Mouse (Mus musculus) lung, embryonic 16.5 days (tissue): ENCODE measurements around the gene Erbb3. TPM values are rescaled to one million over a fixed set of nuclear protein-coding genes. Genes with fewer than 3 reads are reported as not detected.

Experiments
- ATAC-seq: fragments of 200-750 bp; cut with Nextera tagmentation; 2 replicates; pipeline ENCODE4 v1.8.0; 2017; ENCODE audit warnings: low read depth, mild to moderate bottlenecking, moderate library complexity
- H3K27ac ChIP-seq: fragments of 300-500 bp; sonication (generic); 2 replicates; pipeline ENCODE4 v1.5.1; 2014; ENCODE audit warnings: mild to moderate bottlenecking, control low read depth, low read length
- H3K27me3 ChIP-seq: fragments of 300-500 bp; sonication (generic); 2 replicates; pipeline ENCODE4 v1.6.1; 2014; ENCODE audit warnings: low read depth, low read length, mixed read lengths; ENCODE audit not compliant: control insufficient read depth, insufficient read depth
- H3K36me3 ChIP-seq: fragments of 300-500 bp; sonication (generic); 2 replicates; pipeline ENCODE4 v1.6.1; 2014; ENCODE audit warnings: low read length; ENCODE audit not compliant: control insufficient read depth, insufficient read depth
- H3K4me1 ChIP-seq: fragments of 300-500 bp; sonication (generic); replicated peaks from 2 replicates; pipeline ENCODE4 v1.6.1; 2014; ENCODE audit warnings: low read length, mixed read lengths; ENCODE audit not compliant: control insufficient read depth, insufficient read depth
- H3K4me2 ChIP-seq: fragments of 300-500 bp; sonication (generic); 2 replicates; pipeline ENCODE4 v1.6.1; 2014; ENCODE audit warnings: low read depth, low read length, control low read depth
- H3K4me3 ChIP-seq: fragments of 300-500 bp; sonication (generic); 2 replicates; pipeline ENCODE4 v1.5.1; 2014; ENCODE audit warnings: mild to moderate bottlenecking, low read length, control low read depth
- H3K9ac ChIP-seq: fragments of 300-500 bp; sonication (generic); 2 replicates; pipeline ENCODE4 v1.6.1; 2014; ENCODE audit warnings: low read length, control low read depth
- H3K9me3 ChIP-seq: fragments of 300-500 bp; sonication (generic); 2 replicates; pipeline ENCODE4 v1.6.1; 2016; ENCODE audit warnings: low read length; ENCODE audit not compliant: control insufficient read depth
- WGBS: fragments of 180-500 bp; shearing (Covaris S2); extraction: QIAGEN DNeasy Blood & Tissue Kit; methylation state at CpG from one replicate; pipeline ENCODE4 v1.1.7; 2014; 5-methylcytosine and 5-hydroxymethylcytosine counted together
- polyA plus RNA-seq: library from polyadenylated mRNA; unstranded; fragments of >200 nt; fragmentation: Nextera tagmentation; extraction: Ambion mirVana; gene quantifications from 2 replicates; pipeline ENCODE4 v1.2.1, GENCODE M21; 2015

The Erbb3 gene
- polyA plus RNA-seq, 1 experiment from 2014 or later: 27.6 TPM

GRCm38 (mm10) chr10:128535206-128535605 lies 54.2 kb downstream of the Erbb3 start:
- Histone ChIP-seq H3K27ac (no peak overlapping the region), H3K36me3 (no peaks in the 10 kb centered on the region), H3K4me3 (no peak overlapping the region), H3K4me2 (no peak overlapping the region), H3K9me3 (no peaks in the 10 kb centered on the region), H3K9ac (no peak overlapping the region), H3K4me1 (peaks cover 4% of the 10 kb centered on the region; the same call in 1 of the 2 replicates), H3K27me3 (no peaks in the 10 kb centered on the region)
- ATAC-seq: no peak
- WGBS: 74% methylated on average over 2 of the region's 2 CpGs

GRCm38 (mm10) chr10:128526366-128527356 lies 62.8 kb downstream of the Erbb3 start:
- Histone ChIP-seq H3K9ac (peak overlapping the region; percentile 57), H3K4me2 (peak overlapping the region; percentile 99), H3K36me3 (no peaks in the 10 kb centered on the region), H3K27me3 (0 out of 2 replicates have a peak, but pooled peaks cover 2% of the 10 kb centered on the region), H3K9me3 (no peaks in the 10 kb centered on the region), H3K4me1 (peaks cover 12% of the 10 kb centered on the region), H3K4me3 (peak overlapping the region; percentile 88), H3K27ac (peak overlapping the region; percentile 34)
- ATAC-seq: no peak
- WGBS: 28% methylated on average over 28 of the region's 28 CpGs

- peak; percentile 98 for ATAC-seq
- peak within 1 kb of the TSS; percentile 88 for H3K4me3 ChIP-seq
- peak within 1 kb of the TSS; percentile 86 for H3K9ac ChIP-seq
- WGBS: under 1% methylated on average over 37 of the region's 37 CpGs
- peak within 1 kb of the TSS; percentile 87 for H3K27ac ChIP-seq
- 0 out of 2 replicates have a peak, but pooled peaks cover 2% of the 10 kb centered on the region for H3K27me3 ChIP-seq
- H3K9me3 ChIP-seq: no peaks in the 10 kb centered on the region
- peak within 1 kb of the TSS; percentile 99 for H3K4me2 ChIP-seq
- H3K4me1 ChIP-seq: peaks cover 12% of the 10 kb centered on the region
- H3K36me3 ChIP-seq: no peaks in the 10 kb centered on the region
These were observed 63.7 kb downstream of the Erbb3 start, which contains the start of gene Esyt1 for GRCm38 (mm10) chr10:128525671-128526308. Gene Esyt1, minus strand, starts transcription at chr10:128525871.

DNA sequence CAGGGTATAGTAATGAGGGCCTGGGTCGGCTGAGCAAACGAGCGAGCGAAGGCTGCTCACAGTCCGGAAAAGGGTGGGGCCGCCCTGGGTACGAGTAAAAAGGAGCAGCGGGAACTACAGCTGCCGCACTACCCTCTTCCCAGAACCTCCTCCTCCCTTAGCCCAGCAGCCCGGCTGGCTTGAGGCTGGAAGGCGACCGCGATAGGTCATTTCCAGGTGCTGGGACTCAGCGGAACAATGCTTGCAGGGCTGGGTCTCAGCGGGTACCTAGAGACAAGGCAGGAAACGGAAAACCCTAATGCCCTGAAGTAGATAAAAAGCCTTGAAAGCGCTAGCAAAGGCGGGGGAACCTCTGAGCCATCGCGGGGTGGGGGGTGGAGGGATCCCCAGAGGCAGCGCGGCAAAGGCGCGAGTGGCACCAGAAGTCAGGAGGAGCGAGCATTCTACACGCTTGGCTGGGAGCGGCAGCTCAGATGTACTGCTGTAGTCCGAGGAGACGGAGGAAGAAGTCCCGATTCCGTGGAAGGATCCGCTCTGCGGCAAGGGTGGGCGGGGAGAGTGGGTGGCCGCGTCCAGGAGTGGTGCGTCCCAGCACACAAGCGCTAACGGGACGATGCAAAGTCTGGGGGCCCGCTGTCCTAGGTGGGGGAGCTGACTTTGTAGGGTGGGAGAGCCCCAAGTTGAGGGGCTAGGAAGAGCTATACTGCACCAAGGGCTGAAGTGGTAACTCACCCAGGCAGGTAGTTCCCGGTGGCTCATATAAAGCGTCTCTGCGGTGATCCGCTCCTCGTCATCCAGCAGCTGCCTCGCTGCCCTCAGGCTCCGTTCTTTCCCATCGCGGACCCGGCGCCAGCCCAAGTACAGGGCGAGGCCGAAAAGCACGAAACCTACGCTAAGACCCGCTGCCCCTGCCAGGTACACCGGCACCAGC lies 64.5 kb downstream of the Erbb3 start:
- Histone ChIP-seq H3K36me3 (no peaks in the 10 kb centered on the region), H3K27me3 (0 out of 2 replicates have a peak, but pooled peaks cover 2% of the 10 kb centered on the region), H3K9me3 (no peaks in the 10 kb centered on the region), H3K4me1 (peaks cover 12% of the 10 kb centered on the region), H3K27ac (peak overlapping the region; percentile 87), H3K4me3 (peak overlapping the region; percentile 88), H3K9ac (peak overlapping the region; percentile 86), H3K4me2 (peak overlapping the region; percentile 99)
- under 1% methylated on average over 58 of the region's 58 CpGs for WGBS
- peak; percentile 34 for ATAC-seq

GRCm38 (mm10) chr10:128524111-128524731 lies 65.2 kb downstream of the Erbb3 start:
- WGBS: 20% methylated on average over 11 of the region's 11 CpGs
- Histone ChIP-seq H3K27ac (no peak overlapping the region), H3K27me3 (0 out of 2 replicates have a peak, but pooled peaks cover 2% of the 10 kb centered on the region), H3K36me3 (no peaks in the 10 kb centered on the region), H3K4me3 (peak overlapping the region; percentile 88), H3K9ac (peak overlapping the region; percentile 86), H3K9me3 (no peaks in the 10 kb centered on the region), H3K4me1 (peaks cover 12% of the 10 kb centered on the region), H3K4me2 (peak overlapping the region; percentile 99)
- no peak for ATAC-seq

- no peak overlapping the region for H3K27ac ChIP-seq
- no peaks in the 10 kb centered on the region for H3K9me3 ChIP-seq
- 0 out of 2 replicates have a peak, but pooled peaks cover 2% of the 10 kb centered on the region for H3K27me3 ChIP-seq
- H3K4me2 ChIP-seq: no peak overlapping the region
- H3K9ac ChIP-seq: no peak overlapping the region
- H3K36me3 ChIP-seq: peaks cover 4% of the 10 kb centered on the region; the same call in 1 of the 2 replicates
- no peak overlapping the region for H3K4me3 ChIP-seq
- WGBS: 69% methylated on average over 6 of the region's 6 CpGs
- no peak for ATAC-seq
- H3K4me1 ChIP-seq: peaks cover 12% of the 10 kb centered on the region
These were observed 67.1 kb downstream of the Erbb3 start for GRCm38 (mm10) chr10:128522351-128522750.

DNA sequence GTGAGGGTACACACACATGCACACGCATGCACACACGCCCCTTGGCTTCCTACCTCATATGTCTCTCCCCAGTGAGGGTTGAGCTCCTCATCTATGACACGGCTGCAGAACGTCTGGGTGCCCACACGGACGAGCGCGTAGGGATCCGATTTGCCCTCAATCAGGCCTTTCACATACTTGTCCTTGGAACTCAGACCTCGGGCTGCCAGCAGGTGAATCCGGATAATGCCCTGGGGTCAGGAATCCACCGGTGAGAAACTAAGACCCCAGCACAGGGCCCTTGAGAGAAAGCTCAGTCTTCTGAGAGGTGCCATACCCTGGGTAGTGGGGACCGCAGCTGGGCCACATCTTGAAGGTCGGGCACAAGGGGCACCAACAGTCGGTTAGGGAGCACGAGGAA lies 68.9 kb downstream of the Erbb3 start:
- Histone ChIP-seq H3K27me3 (peaks cover 2% of the 10 kb centered on the region; the same call in 1 of the 2 replicates), H3K4me3 (no peak overlapping the region), H3K4me1 (peaks cover 10% of the 10 kb centered on the region), H3K27ac (no peak overlapping the region), H3K9me3 (no peaks in the 10 kb centered on the region), H3K36me3 (peaks cover 10% of the 10 kb centered on the region; the same call in 1 of the 2 replicates), H3K9ac (no peak overlapping the region), H3K4me2 (no peak overlapping the region)
- WGBS: 89% methylated on average over 16 of the region's 16 CpGs
- ATAC-seq: no peak

DNA sequence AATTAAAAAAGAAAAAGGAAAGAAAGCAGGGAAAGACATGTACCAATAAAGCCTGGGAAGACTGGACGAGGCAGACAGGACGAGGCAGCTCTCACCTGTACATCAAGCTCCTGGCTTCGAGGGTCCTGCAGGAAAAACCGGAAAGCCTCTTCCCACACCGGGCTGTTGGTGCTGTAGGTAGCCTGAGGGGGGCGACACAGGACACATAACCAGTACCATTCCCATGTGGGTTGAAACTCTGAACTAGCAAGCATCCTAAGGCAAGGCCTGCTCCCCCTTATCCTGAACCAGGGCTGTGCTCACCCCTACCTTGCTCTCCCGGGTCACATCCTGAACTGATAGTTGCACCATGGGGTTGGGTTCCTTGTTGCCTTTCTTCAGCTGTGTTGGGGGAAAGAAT lies 70.6 kb downstream of the Erbb3 start:
- no peak overlapping the region for H3K27ac ChIP-seq
- 72% methylated on average over 7 of the region's 7 CpGs for WGBS
- no peak for ATAC-seq
- no peaks in the 10 kb centered on the region for H3K4me1 ChIP-seq
- no peak overlapping the region for H3K4me3 ChIP-seq
- no peak overlapping the region for H3K9ac ChIP-seq
- H3K27me3 ChIP-seq: no peaks in the 10 kb centered on the region; the same call in 1 of the 2 replicates
- no peak overlapping the region for H3K4me2 ChIP-seq
- H3K36me3 ChIP-seq: peaks cover 14% of the 10 kb centered on the region
- H3K9me3 ChIP-seq: no peaks in the 10 kb centered on the region
